Mouse (Mus musculus) MN1 (cell line): ENCODE measurements at regions not wholly inside any gene's neighbourhood (a gene's known extent, or its start where the extent isn't known, plus 50 kb on each side); places are given as distances from the start of the nearest gene placed in this dataset.

ENCODE experiments used
- DNase-seq: peaks from one replicate; pipeline ENCODE4 v3.0.0-alpha.2; 2016; ENCODE audit warnings: low spot score

DNA sequence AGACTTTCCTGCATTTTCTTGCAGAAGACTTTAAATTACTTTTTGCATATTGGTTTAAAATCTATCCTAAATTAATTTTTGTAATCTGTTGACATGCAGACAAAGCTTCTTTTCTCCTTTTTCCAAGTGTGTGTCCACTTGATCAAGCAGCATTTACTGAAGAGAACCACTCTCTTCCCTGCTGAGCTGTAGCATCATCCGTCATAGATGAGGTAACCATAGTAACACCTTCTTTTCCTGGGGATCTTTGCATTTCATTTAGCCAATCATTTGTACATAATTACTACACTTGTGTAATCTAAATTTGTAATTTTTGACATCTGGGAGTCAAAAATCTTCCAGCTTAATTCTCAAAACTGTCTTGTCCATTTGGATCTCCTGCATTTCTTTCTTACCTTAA, 53.2 kb upstream of the Dnajc1 start:
- DNase-seq, result no peak
